Mouse (Mus musculus) R1 (cell line): Measurements from ENCODE around the gene Abcf2.

Experiments
- DNase-seq: peaks from one replicate; pipeline ENCODE4 v3.0.0-alpha.2; 2018; ENCODE audit warnings: low read depth, low spot score

Gene Abcf2

DNA sequence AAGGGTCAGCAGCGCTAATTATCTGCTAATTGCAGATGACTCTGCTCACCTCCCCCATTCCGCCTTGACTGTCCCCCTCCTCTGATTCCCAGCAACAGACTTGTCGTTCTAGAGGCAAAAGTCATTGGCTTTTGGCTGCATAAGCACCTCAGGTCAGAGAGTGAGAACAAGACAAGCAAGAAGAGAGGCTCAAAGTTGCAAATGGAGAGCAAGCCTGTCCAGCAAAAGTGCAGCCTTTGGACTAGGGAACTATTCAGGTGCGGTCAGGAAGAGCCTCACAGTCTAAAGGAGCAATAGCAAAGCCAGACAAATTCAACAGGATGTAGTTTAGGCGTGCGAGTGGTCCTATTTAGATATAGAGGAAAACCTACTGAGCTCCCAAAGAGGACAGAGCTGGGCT is 49.5 kb downstream of the Abcf2 start:
- no peak for DNase-seq

DNA sequence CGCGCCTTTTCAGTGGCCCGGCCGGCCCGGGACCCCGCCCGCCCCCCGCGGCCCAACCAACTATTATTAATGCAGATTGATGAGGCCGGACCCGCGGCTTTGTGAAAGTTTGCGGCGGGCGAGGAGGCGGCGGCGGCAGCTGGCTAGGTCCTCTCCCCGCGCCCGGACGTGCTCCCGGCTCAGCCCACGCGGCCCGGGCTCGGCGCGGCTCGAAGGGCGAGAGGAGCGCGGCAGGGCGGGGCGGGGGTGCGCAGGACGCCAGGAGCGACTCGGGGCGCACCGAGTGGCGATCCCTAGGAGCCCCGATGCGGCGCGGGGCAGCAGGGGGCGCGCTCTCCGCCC is 50.4 kb downstream of the Abcf2 start, which contains the start of gene Gbx1:
TSS of gene Gbx1 (minus strand) at position 314 of the 342 bp plus-strand sequence.
- DNase-seq = no peak

DNA sequence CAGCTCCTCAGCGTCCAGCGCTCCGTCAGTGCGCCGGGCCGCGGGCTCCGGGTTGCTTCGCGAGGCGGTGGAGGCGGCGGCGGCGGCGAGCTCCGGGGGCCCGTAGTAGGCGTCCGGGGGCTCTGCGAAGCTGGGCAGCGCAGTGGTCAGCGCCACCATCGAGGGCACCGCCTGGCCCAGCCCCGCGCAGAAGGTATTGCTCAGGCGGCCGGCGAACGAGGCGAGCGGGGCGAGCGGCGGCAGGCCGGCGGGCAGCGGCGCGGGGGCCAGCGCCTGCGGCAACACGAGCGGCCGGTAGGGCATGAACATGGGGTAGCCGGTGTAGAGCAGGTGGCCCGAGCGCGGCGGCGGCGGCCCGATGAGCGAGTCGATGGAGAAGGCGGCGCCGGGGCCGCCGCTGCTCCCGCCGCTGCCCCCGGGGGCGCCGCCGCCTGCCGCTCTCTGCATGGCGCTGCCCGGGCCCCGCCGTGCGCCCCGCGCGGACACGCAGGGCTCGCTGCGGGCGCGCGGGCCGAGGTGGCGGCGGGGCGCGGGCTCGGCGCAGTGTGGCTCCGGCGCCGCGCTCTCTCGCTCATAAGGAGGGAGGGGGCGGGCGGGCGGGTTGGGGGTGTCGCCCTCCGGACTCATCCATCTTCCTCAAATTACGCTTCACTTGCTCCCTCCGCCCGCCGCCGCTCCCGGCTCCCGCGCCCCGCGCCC is 50.9 kb downstream of the Abcf2 start:
- DNase-seq = no peak

DNA sequence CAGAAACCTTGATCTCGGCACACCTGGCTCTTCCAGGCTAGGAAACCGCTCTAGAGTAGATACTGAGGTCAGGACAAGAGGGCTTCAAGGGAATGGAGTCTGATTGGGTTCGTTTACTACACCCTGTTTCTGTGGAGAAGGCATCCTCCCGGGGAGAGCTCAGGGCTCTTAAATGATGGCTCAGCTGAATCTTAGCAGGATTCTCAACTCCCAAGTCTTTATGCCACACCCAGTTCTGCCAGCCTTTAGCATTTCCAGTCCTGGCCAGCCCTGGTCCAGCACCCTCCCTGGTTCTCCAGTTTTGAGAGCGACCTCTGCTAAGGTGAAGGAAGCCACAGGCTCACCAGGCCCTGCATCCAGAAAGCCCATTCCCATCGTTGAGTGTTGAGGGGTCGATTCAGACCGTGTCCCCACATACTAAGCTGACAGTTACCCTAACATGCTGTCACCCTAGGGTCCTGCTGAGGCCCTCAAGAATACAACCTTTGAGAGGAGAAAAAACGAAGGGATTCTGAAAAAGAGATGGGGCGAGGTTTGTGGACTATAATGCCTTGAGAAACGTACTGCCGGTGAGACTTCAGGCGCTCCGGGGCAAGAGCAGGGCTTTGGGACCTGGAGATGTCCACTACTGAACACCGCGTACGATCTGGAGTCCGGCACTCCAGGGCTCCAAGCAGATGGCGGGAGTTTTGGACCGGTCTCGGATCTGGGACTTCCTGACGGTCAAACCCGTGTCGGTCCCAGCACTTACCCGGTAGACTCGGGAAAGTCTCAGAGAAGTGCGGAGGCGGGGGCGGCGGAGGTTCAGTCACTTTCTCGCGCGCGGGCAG is 51.7 kb downstream of the Abcf2 start:
- DNase-seq = no peak

DNA sequence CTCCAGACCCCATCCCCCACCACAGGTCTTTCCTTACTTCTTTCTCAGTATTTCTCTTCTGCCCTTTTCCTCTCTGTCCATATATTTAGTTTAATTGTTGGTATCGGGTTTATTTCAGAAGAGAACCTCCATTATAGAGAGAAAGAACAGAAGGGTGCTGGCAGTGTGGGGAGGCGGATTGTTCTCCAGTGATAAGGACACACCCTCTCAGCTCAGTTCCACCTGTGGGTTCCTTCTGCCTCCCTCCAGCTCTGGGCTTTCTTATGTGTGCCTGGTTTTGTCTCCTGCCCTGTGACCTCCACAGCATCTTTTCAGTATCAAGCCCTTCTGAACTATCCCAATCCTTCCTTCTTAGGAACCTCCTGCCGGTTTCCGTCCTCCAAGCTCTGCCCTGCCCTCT is 52.7 kb downstream of the Abcf2 start:
- no peak for DNase-seq

DNA sequence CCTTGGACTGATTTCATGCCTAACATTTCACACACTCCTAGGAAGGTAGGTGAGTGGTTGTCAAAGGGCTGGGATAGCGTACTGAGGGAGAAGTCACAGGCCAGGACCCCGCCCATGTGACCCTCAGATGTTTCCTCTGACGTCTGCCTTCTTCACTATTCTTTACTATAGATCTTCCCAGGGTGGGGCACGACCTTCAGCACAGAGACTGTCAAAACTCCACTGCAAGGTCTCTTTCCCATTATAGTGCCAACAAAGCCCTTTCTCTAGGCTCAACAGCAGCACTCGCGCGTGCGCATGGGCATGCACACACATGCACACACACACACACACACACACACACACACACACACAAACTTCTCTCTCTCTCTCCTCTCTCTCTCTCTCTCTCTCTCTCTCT is 53.5 kb downstream of the Abcf2 start:
- DNase-seq = no peak

DNA sequence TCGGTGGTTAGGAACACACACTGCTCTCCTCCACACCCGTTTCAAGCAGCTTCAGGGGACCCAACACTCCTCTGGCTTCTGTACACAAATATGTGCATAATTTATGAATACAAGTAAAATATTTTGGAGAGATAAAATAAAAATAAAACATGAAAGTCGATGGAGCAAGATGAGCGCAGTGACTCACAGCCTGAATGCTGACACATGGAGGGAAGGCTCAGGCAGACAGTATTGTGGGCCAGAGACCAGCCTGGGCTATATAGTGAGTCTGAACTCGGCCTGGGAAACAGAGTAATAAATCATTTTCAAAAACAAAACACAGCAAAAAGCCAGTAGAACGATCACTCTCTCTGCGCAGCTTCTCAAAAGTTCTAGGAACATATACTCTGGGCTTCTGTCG is 55.9 kb downstream of the Abcf2 start:
- no peak for DNase-seq
